Mouse (Mus musculus): ENCODE measurements around the gene Igfbp6.
"Not testable (repeated sequence)": the region's sequence is repeated elsewhere in the genome, so short reads cannot be mapped to it uniquely, and the experiment has no call there.

The Igfbp6 gene

DNA sequence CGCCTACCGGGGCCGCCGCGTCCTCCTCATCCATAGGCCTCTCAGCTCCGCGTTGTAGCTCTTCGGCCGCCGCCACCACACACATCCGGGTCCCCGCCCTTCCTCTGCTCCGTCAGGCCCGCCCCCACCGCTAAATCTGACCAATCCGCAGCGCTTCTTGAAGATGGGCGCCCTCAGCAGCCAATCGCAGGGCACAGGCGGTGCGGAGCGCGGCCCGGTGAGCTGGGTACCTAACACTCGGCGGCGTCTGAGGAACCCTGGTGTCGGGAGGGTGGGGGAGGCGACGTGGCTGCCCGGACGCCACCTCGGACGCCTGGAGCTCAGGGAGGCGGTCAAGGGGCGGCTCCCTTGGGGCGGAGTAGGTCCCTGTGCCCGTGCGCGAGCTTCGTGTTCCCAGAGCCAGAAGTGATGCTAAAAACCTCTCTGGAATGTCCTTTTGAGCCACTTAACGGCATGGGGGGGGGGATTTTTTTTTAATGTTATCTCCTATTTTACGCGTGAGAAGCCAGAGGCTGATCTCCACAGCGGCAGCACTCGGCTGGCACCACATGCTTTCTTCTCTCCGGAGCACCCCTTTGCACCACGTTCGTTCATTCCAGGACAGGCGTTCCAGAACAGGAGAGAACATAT lies 7.9 kb upstream of the Igfbp6 start, which contains the start of gene Spryd3:
Gene Spryd3, minus strand, starts transcription at position 106 of the 630 bp plus-strand sequence.
- peak; percentile 99 for DNase-seq (ENCODE audit: low spot score)

DNA sequence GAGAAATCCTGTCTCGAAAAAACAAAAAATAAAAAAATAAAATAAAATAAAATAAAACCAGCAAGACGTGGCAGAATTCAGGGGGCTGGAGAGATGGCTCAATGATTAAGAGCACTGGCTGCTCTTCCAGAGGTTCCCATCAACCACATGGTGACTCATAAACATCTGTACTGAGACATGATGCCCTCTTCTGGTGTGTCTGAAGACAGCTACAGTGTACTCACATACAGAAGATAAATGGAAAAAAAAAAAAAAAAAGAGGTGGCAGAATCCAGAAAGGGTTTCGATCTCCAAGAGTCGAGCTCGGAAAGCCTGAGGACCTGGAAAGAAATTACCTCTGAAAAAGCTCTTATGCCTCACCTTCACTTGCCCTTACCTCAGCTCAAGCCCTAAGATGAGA lies 3.0 kb upstream of the Igfbp6 start:
- DNase-seq (ENCODE audit: low spot score): no peak

DNA sequence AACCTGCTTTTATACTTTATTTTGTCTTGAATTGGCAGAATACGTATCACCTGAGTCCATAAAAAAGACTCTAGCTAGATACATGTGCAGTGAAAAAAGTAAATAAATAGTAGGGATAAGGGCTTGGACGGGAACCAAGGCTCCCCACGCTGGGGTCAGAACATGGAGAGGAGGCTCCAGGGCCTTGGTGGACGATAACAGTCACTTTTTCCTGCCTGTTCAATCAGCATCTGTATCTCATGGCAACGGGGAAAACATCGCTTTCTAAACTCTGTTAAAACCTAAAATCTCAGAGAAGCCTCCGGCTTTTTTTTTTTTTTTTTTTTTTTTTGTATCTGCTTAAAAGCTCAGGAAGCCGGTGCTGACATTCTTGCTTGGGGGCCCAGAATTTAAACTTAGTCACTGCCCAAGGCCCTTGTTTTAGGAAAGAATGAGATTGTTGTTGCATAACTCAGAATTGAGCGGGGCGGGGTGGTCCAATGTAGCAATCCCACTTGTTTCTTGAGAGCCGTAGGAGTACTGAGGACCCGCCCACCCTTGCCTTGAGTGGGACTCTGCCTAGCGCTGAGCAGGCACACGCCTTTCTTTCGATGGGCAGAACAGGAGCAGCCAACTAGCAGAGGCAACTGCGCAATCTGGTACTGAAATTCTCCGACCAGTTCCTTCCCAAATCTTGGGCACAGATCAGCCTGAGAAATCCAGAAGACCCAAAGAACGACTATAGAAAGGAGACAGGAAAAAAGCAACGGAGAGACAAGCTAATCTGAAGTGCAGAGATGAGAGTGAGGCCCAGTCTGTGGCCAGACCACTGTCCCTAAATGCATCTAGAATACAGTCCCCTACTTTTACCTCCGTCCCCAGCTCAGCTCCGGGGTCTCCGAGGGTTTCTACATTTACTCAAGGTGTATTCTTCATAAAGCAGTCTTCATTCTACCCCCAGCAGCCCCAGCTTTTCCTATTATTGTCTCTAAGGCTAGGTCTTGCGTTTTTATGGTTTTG lies 949 bp upstream of the Igfbp6 start:
- DNase-seq (ENCODE audit: low spot score): no peak

DNA sequence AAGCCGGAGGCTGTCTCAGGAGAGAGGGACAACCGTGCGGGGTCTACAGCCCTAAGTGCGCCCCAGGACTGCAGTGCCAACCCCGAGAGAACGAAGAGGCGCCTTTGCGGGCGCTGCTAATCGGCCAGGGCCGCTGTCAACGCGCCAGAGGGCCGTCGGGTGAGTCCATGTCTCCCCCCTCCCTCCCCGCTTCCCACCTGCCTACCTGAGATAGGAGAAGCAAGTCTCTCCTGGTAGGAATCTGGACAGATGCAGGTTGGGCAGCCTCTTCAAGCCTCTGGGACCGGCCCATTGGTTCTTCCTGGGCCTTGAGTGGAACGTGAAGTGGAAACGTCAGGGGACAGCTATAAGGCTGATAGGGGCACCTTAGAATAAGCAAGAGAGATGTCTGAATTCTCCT lies 564 bp downstream of the Igfbp6 start:
- no peak for DNase-seq (ENCODE audit: low spot score)

DNA sequence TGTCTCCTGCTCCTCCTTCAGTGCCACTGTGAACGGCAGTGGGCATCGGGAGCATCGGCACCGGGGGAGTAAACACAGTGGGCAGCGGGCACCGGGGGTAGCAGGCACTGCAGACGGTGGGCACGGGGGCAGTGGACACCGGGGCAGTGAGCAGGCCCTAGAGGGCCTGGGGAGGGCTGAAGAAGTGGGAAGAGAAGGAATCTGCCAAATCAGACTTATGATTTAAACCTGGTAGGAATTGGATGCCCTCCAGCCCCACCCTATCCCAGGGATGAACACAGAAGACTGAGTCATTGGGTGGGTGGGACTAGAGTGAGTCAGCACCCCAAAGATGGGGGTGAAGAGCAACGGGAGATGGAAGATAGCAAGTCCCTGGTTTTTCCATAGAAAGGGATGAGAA lies 1.2 kb downstream of the Igfbp6 start:
- DNase-seq (ENCODE audit: low spot score): no peak

DNA sequence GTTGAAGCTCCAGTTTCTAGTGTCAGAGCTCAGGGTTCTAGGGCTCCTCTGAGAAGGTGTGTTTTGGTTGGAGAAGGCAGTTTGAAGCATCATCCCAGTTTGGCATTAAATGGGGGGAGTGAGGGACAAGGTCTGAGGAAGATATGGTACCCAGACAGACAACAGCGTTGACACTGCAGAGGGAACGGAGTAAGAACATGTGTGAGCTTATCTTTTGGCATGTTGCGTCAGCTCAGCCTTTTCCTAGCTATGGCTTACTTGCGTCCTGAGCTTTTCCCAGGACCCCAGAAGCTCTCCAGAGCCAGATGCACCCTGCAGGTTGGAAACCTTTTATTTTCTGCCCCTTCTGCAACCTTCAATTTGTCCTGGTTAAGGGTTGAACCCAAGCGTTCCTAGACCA lies 1.9 kb downstream of the Igfbp6 start:
- DNase-seq (ENCODE audit: low spot score): no peak

DNA sequence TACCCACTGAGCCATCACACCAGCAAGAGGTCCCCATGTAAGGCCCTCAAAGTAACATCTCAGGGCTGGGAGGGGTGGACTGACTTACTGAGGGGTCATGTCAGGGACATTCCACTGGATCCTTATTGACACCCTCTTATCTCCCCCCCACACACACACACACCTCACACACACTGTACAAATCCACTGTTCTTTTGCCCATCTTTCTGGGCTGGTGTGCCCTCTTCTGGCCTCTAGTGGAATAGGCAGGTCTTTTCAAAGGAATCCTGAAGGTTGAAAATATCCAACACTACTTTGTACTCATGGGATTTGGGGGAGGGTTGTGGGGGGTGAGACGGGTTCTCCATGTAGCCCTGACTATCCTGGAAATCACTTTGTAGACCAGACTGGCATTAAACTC lies 2.7 kb downstream of the Igfbp6 start:
- DNase-seq (ENCODE audit: low spot score): no peak

DNA sequence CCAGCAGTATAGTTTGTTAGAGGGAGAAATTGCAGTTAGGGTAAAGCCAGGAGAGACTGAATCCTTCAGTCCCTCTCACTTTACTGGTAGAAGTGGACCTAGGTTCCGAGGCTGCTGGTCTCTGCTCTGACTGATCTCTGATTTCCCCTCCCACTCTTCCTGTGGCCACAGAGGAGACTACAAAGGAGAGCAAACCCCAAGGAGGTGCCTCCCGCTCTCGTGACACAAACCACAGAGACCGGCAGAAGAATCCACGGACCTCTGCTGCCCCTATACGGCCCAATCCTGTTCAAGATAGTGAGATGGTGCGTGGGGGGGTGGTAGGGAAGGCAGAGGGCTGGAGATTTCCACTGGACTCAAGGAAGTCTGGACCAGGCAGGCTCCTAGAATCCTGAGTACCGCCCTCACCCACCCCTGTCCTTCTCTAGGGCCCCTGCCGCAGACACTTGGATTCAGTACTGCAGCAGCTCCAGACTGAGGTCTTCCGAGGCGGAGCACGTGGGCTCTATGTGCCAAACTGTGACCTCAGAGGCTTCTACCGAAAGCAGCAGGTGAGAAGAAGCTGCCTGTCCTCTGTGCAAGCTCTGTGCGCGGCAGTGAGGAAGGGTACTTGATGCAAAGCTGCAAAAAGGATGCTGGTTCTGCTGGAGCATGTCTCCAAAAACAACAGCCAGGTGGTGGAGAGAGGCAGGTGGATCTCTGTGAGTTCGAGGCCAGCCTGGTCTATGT lies 3.7 kb downstream of the Igfbp6 start:
- no peak for DNase-seq (ENCODE audit: low spot score)

DNA sequence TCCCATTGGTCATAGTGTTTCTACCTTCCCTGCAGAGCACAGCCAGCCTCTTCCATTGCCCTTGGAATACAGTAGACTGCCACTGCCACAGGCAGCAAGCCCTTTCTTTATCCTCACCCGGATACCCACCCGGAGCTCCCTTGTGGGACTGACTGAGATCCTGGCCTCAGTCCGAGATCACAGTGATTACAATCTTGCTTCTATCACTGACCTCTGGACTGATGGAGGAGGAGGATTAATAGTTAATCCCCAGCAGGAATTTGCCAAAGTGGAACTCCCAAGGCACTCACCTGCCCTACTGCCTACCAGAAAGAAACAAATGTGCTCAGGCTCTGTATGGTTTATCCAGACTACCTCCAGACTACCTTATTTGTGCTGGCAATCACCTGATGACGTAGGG lies 5.4 kb downstream of the Igfbp6 start:
- no peak for DNase-seq (ENCODE audit: low spot score)

DNA sequence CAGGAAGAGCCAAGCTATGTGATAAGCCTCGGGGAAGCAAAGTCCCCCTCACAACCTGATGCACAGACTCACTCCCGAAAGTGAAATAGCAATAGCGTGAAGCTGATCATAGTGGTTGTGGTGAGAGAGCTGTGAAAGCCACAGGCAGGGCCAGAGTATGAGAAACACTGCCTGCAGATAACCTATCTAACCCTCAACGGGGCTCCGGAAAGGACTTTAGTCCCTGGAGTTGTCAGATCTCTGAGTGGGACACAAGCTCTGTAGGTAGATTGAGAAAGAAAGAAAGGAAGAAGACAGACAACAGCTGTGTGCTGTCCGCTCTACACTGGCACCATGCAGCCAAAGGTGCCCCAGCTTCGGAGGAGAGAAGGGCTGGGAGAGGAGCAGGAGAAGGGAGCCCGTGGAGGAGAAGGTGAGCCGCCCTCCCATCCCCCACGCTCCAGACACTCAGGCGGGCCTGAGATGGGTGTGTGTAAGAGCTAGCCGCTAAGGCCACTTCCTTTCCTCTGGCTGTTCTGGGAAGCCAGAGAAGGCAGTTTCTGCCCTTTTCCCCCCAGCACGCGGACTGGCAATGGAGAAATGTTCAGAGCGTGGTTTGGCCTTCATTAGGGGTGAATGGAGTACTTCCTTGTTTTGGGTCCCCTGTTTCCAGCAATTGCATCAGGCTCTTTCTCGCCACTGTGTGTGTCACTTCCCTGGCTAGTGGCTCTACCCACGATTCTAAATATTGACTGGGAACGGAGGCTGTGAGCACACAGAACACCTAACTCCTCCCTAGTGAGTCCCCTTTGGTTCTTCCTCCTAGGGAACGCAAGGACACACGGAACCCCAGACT lies 6.4 kb downstream of the Igfbp6 start, which contains the start of gene Soat2:
Gene Soat2, plus strand, starts transcription at position 226 of the 835 bp plus-strand sequence.
- DNase-seq (ENCODE audit: low spot score): no peak

DNA sequence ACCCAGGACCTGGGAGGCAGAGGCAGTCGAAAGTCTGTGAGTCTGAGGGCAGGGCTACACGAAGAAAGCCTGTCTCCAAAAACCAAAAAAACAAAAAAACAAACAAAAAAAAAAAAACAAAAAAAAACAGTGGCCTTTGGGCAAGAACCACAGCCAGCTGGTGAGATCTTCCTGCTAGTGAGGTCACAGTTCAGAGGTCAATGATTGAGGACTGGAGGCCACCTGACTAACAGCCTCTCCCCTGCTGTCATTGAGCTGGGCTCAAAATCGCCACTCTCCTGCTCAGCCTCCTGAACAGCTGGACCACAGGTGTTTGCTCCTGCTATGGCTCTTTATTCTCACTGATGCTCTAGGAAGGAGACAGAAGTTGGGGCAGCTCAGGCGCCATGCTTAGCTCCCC lies 8.5 kb downstream of the Igfbp6 start:
- no peak for DNase-seq (ENCODE audit: low spot score)

DNA sequence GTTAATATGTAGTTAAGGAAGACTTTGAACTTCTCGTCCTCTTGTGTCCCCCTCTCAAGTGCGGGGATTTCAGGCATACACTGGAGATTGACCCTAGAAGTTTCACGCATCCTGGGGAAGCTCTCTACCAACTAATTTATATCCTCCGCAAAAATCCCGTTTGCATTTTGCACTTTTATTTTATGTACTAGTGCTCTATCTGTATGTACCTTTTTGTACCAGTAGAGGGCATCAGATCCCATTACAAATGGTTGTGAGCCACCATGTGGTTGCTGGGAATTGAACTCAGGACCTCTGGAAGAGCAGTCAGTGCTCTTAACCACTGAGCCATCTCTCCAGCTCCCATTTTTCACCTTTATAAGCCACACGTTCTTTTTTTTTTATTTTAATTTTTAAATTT lies 10.8 kb downstream of the Igfbp6 start:
- DNase-seq (ENCODE audit: low spot score): not testable (repeated sequence)

DNA sequence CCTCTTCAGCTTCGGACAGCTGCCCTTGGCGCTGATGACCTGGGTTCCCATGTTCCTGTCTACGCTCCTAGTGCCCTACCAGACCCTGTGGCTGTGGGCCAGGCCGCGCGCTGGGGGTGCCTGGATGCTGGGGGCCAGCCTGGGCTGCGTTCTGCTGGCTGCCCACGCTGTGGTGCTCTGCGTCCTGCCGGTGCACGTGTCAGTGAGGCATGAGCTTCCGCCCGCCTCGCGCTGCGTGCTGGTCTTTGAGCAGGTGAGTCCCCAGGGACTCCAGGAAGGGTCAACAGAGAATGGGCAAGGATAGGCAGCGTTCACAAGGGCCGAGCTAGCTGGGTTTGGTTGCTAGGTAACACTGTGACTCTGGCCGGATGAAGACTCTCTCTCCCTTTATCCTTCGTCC lies 12.7 kb downstream of the Igfbp6 start:
- DNase-seq (ENCODE audit: low spot score): no peak

DNA sequence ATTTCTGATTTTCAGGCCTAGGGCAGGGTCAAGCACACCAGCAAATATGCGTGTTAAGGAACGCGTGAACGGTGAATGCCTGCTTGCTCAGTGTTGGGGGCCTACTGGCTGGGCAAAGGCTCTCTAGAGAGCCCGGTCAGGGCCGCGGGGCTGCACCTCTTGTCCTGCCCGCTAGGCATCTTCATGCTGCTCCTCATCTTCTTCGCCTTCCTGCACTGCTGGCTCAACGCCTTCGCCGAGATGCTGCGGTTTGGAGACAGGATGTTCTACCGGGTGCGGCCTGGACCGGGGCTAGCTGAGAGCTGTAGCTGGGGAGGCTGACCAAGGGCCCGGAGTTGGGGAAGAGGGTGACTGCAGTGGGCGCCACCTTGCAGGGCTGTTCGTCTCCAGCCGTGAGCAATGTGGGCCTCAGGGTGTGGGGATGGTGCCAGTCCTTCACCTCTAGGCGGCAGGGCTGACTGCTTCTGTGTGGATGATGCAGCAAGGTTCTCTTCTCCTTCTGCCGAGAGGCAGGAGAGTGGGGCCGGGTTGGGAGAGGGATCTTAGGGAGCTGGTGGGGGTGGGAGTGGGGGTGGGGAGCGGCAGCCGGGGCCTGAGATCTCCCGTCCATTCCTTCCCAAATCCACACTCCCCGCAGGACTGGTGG lies 16.4 kb downstream of the Igfbp6 start:
- DNase-seq (ENCODE audit: low spot score): no peak

DNA sequence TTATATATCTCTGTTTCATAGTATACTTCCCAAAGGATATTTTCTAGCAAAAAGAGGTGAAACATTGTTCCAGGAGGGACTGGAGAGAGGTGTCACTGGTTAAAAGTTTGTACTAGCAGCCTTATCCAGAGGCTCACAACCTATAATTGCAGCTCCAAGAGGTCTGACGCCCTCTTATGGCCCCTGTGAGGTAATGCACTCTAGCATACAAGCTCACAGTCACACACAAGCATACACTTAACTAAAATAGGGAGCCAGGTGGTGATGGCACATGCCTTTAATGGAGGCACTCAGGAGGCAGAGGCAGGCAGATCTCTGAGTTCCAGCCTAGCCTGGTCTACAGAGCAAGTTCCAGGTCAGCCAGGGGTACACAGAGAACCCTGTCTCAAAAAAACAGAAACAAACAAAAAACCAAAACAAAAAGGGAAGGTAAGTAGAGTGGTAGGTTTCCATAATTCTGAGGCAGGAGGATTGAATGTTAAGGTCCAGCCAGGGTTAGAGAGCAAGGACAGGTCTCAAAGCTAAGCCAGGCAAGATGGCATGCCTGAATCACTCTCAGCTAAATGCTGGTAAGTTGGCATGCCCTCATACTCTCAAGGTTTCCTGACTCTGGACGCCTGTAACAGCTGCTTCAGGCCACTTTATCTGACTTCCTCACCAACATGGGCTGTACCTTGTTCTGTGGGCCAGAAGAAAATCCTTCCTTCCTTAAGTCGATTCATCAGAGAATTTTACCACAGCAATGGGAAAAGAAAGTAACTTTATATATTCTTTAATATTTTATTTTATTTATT lies 19.9 kb downstream of the Igfbp6 start:
- DNase-seq (ENCODE audit: low spot score): no peak

DNA sequence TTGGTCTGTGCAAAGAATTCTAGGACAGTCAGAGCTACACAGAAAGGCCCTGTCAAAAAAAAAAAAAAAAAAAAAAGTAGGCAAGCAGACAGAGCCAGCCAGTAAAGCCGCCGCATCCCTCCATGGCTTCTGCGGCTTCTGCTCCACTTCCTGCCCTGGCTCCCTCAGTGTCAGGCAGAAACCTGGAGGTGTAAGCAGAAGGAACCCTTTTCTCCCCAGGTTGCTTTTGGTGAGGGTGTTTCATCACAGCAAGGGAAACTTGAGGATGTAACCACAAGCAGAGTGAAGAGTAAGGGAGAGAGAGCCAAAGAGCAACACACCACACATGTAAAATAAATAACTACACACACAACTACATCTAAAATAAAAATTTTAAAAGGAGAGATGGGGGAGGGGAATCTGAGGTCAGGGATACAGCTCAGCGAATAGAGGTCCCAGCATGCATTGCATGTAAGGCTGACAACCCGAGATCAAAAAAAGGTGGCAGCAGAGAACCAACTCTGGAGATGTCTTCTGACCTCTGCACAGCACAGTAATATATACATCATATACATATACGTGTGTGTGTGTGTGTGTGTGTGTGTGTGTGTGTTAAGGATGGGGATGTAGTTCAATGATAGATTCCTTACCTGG lies 21.4 kb downstream of the Igfbp6 start:
- DNase-seq (ENCODE audit: low spot score): no peak

DNA sequence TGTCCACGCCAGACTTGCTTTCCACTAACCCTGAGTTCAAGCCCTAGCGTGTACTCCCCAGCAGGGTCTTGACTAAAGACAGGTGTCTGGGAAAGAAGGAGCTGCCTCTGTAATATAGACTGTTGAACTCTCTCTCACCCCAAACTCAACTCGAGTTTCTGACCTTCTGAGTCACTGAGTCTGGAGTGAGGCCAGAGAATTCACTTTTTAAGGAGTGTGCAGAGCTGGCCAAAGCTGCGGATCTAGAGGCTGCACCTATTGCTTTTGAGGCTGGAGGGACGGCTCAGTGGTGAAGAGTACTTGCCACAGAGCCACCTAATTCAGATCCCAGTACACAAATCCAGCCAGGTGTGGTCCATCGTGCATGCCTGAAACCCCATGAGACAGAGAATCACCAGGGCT lies 23.5 kb downstream of the Igfbp6 start:
- no peak for DNase-seq (ENCODE audit: low spot score)

DNA sequence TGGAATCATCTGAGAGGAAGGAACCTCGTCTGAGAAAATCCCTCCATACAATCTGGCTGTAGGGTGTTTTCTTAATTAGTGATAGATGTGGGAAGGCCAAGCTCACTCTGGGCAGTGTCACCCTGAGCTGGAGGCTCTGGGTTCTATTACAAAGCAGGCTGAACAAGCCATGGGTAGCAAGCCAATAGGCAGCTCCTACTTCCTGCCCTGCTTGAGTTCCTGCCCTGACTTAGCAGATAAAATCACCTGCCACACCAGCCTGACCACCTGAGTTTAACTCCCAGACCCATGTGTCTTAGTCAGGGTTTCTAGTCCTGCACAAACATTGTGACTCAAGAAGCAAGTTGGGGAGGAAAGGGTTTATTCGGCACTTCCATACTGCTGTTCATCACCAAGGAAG lies 24.9 kb downstream of the Igfbp6 start:
- DNase-seq (ENCODE audit: low spot score): no peak

DNA sequence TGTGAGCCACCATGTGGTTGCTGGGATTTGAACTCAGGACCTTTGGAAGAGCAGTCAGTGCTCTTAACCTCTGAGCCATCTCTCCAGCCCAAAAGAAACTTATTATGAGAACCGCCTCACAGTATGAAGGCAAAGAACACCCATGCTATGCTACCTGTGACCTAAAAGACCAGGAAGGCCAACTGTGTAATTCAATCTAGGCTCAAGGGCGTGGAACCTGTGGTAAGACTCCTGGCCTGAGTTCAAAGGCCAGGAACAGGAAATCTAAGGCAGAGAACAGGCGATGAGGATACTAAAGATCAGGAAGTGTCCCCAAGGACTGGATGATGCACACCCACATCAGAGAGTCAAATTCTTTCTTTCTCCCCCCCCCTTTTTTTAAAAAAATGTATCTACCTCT lies 29.4 kb downstream of the Igfbp6 start:
- DNase-seq (ENCODE audit: low spot score): no peak

All from ovary, postnatal 10 days (tissue).